Mouse (Mus musculus) frontal cortex, postnatal 14 days (tissue): ENCODE data around the gene Taf5l.
"Not testable (repeated sequence)": the region's sequence is repeated elsewhere in the genome, so short reads cannot be mapped to it uniquely, and the experiment has no call there.

Experiments used
- DNase-seq, 2 experiments: peaks; one replicate each; pipeline ENCODE4 v3.0.0; 2022; ENCODE audit warnings: low spot score in 2 of 2

Gene Taf5l

GRCm38 (mm10) chr8:123960556-123960955 is 60.6 kb downstream of the Taf5l start:
- not testable (repeated sequence) for DNase-seq

DNA sequence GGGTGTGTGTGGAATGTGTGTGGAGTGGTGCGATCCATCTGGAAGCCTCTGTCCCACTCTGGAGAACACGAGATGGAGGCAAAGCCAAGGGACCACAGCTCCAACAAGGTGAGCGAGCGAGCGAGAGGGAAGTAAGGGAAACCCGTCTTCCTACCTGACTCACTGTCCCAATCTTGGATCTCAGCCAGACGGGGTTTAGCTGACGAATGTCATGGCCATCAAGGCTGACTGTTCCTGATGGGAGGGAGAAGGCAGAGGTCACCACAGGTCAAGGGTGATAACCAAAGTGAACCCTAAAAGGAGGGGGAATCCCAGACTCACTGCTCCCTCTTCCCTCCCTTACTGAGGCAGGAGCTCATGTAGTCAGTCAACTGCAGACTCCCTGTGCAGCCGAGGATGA is 61.1 kb downstream of the Taf5l start:
- DNase-seq, result no peak

DNA sequence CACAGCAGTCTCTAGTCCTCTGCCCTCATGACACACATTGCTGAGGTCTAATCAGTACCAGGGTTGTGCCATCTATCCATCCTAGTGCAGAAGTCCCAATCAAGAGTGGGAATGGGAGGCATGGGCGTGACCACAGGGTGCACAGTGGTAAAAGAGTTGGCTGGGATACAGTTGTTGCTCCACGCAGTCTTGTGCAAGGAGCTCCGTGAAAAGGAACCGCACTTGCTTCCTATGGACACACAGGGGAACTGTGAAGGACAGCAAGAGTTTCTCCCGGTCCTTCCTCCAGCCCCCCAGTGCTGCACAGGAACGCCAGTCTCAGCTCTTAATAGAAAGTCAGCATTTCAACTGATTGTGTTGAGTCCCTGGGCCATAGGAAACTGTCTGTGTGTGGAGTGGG is 61.7 kb downstream of the Taf5l start:
- no peak for DNase-seq

- peak in 1 of 2 experiments; percentile 18 for DNase-seq
These were observed 63.1 kb downstream of the Taf5l start for GRCm38 (mm10) chr8:123958130-123958529.

DNA sequence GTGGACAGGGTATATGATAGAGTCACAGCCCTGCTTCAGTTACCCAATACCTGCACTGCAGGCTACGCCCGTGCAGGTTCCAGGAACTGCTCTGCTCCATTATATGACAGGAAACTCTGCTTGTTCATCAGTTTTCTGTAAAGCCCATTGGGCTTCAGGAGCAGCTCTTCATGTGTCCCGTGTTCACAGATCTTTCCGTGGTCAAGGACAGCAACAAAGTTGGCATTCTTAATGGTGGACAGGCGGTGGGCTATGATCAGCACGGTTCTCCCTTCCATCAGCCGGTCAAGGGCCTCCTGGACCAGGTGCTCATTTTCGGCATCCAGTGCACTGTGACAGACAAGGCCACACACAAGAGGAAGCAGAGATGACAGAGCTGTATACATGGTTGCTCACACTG is 67.0 kb downstream of the Taf5l start:
- DNase-seq, result no peak

- DNase-seq, result no peak
These were observed 67.5 kb downstream of the Taf5l start for GRCm38 (mm10) chr8:123953686-123954085.

DNA sequence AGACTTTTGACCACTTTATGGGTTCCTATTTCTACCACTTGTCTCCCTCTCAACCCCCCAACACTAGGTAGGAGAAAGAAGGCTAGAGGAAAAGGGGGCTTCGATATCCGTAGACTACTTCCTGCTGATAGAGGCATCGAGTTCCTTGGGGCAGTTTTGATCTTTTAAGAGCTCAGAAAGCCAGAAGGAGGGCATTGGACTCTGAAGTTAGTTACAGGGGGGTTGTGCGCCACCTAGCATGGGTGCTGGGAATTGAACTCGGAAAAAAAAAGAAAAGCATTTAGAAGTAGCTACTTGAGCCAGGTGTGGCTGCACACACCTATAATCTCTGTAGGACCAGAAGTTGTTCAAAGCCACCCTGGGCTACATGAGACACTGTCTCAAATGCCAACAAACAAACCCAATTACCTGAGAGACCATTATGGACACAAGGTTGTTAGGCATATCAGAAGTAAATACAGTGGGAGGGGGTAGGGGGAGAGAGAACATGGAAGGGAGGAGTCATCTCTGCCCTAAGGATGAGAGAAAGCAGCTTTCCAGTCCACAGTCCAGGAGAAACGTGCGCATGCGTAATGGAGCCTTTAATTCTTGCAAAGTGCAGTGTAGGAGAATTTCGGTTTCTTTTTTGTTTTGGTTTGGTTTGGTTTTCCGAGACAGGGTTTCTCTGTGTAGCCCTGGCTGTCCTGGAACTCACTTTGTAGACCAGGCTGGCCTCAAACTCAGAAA is 71.0 kb downstream of the Taf5l start:
- peak in 1 of 2 experiments; percentile 48 for DNase-seq

DNA sequence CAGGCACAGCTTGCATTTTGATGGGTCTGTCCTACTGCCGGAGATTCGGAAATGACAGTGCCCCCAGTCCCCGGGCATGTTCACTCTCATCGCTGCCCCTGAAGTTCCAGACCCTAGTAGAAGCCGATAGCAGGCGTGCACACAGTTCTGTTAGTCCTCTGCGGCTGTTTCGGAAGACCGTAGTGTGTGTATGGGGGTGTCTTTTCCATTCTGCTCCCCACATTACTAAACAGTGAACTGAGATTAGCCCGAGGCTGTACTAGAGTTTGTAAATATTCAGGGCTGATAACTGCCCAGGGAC is 71.6 kb downstream of the Taf5l start:
- DNase-seq, result no peak

- peak; percentile 99 to 100 for DNase-seq
These were observed 72.1 kb downstream of the Taf5l start, which contains the start of gene Nup133 for GRCm38 (mm10) chr8:123948942-123949685. Nup133 (minus strand) TSS chr8:123949265.
